Mouse (Mus musculus): ENCODE data around the gene Cpvl. TPM values are rescaled to one million over a fixed set of nuclear protein-coding genes. Genes with fewer than 3 reads are reported as not detected.

Gene Cpvl
- polyA plus RNA-seq, 1 experiment from 2014 or later: 0.09 TPM

DNA sequence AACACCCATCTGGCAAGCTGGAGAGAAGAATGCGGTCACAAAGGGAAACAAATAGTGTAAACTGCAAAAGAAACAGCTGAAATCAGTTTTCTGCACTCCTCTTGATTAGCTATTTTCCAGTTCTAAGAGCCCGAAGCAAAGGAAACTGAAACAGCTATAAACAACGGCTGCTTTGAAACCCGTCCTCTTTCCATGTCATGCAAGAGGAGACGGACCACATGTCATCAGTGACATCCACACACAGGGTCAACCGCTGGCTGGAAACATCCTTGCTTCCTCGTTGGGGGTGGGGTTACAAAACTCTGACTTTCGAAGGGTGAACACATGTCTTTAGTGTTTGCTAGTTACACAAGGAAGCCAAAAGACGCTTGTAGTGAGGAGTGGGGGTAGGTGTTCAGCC is 27.6 kb downstream of the Cpvl start:
- WGBS: 39% methylated on average over 9 of the region's 9 CpGs
- Histone ChIP-seq H3K4me2 (replicated peaks) (0 out of 2 replicates have a peak overlapping the region, but pooled peaks have one; percentile 3), H3K4me3 (replicated peaks) (no peak overlapping the region), H3K9ac (no peak overlapping the region), H3K36me3 (no peaks in the 10 kb centered on the region), H3K4me1 (replicated peaks) (peaks cover 18% of the 10 kb centered on the region; the same call in 1 of the 2 replicates), H3K27me3 (replicated peaks) (no peaks in the 10 kb centered on the region), H3K27ac (peak overlapping the region; percentile 67), H3K9me3 (no peaks in the 10 kb centered on the region)
- ATAC-seq: no peak

DNA sequence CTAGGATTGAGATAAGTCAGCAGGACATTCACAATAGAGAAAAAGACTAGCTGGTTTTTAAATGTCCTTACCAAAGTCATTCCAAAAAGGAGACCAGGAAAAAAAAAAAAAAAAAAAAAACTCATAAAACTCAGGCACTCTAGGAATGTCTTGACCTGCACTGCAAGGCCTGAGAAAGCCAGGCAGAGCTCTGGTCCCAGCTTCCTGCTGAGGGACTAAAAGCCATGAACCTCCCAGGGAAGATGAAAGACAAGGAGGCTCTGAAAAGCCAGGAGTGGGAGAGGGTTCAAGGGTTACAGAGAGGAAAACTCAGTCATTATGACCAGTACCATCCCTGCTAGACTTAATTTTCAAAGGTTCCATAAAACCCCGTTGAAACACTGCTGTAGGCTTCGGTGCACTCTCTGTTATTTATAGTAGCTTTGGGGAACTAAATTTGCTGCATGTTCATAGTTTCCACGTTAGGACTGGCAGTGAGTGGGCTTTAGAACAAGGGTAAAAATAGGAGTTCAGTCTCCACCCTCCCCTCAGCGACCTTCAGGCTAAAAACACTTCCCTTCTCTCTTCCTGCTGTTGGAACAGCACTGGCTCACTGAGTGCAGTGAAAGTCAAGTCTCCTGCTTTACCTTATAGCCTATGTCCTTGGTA is 30.0 kb downstream of the Cpvl start:
- Histone ChIP-seq H3K4me3 (replicated peaks) (no peak overlapping the region), H3K9me3 (no peaks in the 10 kb centered on the region), H3K9ac (no peak overlapping the region), H3K27me3 (replicated peaks) (no peaks in the 10 kb centered on the region), H3K4me1 (replicated peaks) (peaks cover 15% of the 10 kb centered on the region; the same call in 1 of the 2 replicates), H3K27ac (no peak overlapping the region), H3K4me2 (replicated peaks) (no peak overlapping the region), H3K36me3 (no peaks in the 10 kb centered on the region)
- no peak for ATAC-seq
- 30% methylated on average over 4 of the region's 4 CpGs for whole genome bisulfite sequencing

- H3K9ac ChIP-seq: no peak overlapping the region
- peaks cover 2% of the 10 kb centered on the region for H3K4me1 ChIP-seq (replicated peaks)
- H3K27ac ChIP-seq: no peak overlapping the region
- H3K36me3 ChIP-seq: no peaks in the 10 kb centered on the region
- no peak overlapping the region for H3K4me2 ChIP-seq (replicated peaks)
- ATAC-seq: no peak
- 60% methylated on average over 5 of the region's 5 CpGs for WGBS
- no peaks in the 10 kb centered on the region for H3K27me3 ChIP-seq (replicated peaks)
- H3K9me3 ChIP-seq: no peaks in the 10 kb centered on the region
- no peak overlapping the region for H3K4me3 ChIP-seq (replicated peaks)
Measured at GRCm38 (mm10) chr6:53944887-53945286, 33.6 kb downstream of the Cpvl start.

DNA sequence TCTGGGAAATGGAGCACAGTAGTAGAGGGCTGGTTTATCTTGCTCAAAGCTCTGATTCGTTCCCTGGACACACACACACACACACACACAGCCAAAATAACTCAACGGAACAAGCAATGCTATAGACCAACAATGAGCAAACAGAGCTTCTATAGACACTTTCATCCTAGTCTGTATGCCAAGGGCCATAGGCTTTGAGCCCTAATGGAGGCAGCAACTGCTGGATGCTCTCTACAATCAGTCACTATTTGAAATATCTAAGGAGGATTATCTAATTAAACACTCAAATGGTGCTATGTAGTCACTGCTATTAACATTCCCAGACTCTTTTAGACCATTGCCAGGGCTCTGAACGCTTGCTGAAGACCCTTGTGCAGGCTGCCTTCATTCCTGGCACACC is 34.1 kb downstream of the Cpvl start:
- H3K27ac ChIP-seq: no peak overlapping the region
- no peak overlapping the region for H3K4me3 ChIP-seq (replicated peaks)
- no peaks in the 10 kb centered on the region for H3K27me3 ChIP-seq (replicated peaks)
- 60% methylated on average over 3 of the region's 3 CpGs for WGBS
- no peak overlapping the region for H3K4me2 ChIP-seq (replicated peaks)
- ATAC-seq: no peak
- H3K9ac ChIP-seq: no peak overlapping the region
- peaks cover 5% of the 10 kb centered on the region; the same call in 1 of the 2 replicates for H3K4me1 ChIP-seq (replicated peaks)
- no peaks in the 10 kb centered on the region for H3K9me3 ChIP-seq
- H3K36me3 ChIP-seq: no peaks in the 10 kb centered on the region

GRCm38 (mm10) chr6:53942190-53942831 is 36.2 kb downstream of the Cpvl start:
- no peaks in the 10 kb centered on the region for H3K9me3 ChIP-seq
- WGBS: 71% methylated on average over 7 of the region's 7 CpGs
- H3K4me2 ChIP-seq (replicated peaks): no peak overlapping the region
- H3K4me3 ChIP-seq (replicated peaks): no peak overlapping the region
- ATAC-seq: no peak
- no peak overlapping the region for H3K9ac ChIP-seq
- no peaks in the 10 kb centered on the region for H3K27me3 ChIP-seq (replicated peaks)
- no peak overlapping the region for H3K27ac ChIP-seq
- no peaks in the 10 kb centered on the region for H3K36me3 ChIP-seq
- peaks cover 10% of the 10 kb centered on the region; the same call in 1 of the 2 replicates for H3K4me1 ChIP-seq (replicated peaks)

DNA sequence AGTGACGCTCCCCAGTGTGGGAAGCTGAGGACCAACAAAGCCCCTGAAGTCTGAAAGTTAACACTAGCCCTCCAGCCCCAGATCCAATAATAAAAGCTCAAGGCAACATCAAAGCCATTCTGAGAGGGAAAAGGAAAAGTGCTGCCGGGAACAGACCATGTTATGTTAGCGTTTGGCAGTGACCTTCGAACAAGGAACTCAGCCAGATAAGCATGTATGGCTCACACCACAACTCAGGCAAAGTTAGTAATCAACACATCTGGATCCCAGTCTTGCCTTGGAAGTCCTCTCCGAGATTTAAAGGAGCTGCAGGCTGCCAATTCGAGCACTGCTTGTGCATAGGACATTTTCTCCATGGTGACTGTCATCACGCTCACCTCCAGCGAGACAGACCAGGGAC is 38.7 kb downstream of the Cpvl start:
- peak overlapping the region; percentile 20; the same call in 1 of the 2 replicates for H3K4me2 ChIP-seq (replicated peaks)
- no peak overlapping the region for H3K4me3 ChIP-seq (replicated peaks)
- no peak overlapping the region for H3K9ac ChIP-seq
- WGBS: 39% methylated on average over 8 of the region's 8 CpGs
- peaks cover 12% of the 10 kb centered on the region; the same call in 1 of the 2 replicates for H3K4me1 ChIP-seq (replicated peaks)
- no peaks in the 10 kb centered on the region for H3K27me3 ChIP-seq (replicated peaks)
- H3K36me3 ChIP-seq: no peaks in the 10 kb centered on the region
- ATAC-seq: peak; percentile 74
- H3K27ac ChIP-seq: 0 out of 2 replicates have a peak overlapping the region, but pooled peaks have one; percentile 37
- H3K9me3 ChIP-seq: no peaks in the 10 kb centered on the region

- Histone ChIP-seq H3K27ac (no peak overlapping the region), H3K9me3 (no peaks in the 10 kb centered on the region), H3K36me3 (no peaks in the 10 kb centered on the region), H3K4me2 (replicated peaks) (no peak overlapping the region), H3K9ac (no peak overlapping the region), H3K4me3 (replicated peaks) (no peak overlapping the region), H3K27me3 (replicated peaks) (no peaks in the 10 kb centered on the region), H3K4me1 (replicated peaks) (peaks cover 12% of the 10 kb centered on the region; the same call in 1 of the 2 replicates)
- 53% methylated on average over 3 of the region's 3 CpGs for WGBS
- ATAC-seq: no peak
Measured at GRCm38 (mm10) chr6:53938942-53939341, 39.5 kb downstream of the Cpvl start.

- Histone ChIP-seq H3K36me3 (no peaks in the 10 kb centered on the region), H3K27me3 (replicated peaks) (no peaks in the 10 kb centered on the region), H3K4me3 (replicated peaks) (no peak overlapping the region), H3K27ac (no peak overlapping the region), H3K4me2 (replicated peaks) (no peak overlapping the region), H3K9me3 (no peaks in the 10 kb centered on the region), H3K4me1 (replicated peaks) (peaks cover 12% of the 10 kb centered on the region; the same call in 1 of the 2 replicates), H3K9ac (no peak overlapping the region)
- 62% methylated on average over 15 of the region's 15 CpGs for WGBS
- ATAC-seq: peak; percentile 89
Measured at GRCm38 (mm10) chr6:53937143-53938134, 41.0 kb downstream of the Cpvl start.

- H3K27ac ChIP-seq: no peak overlapping the region
- H3K9ac ChIP-seq: no peak overlapping the region
- no peak overlapping the region for H3K4me3 ChIP-seq (replicated peaks)
- H3K4me1 ChIP-seq (replicated peaks): no peaks in the 10 kb centered on the region
- H3K4me2 ChIP-seq (replicated peaks): no peak overlapping the region
- WGBS: 87% methylated on average over 8 of the region's 8 CpGs
- no peaks in the 10 kb centered on the region for H3K36me3 ChIP-seq
- no peaks in the 10 kb centered on the region for H3K9me3 ChIP-seq
- no peak for ATAC-seq
- no peaks in the 10 kb centered on the region for H3K27me3 ChIP-seq (replicated peaks)
Measured at GRCm38 (mm10) chr6:53931605-53932004, 46.9 kb downstream of the Cpvl start.

DNA sequence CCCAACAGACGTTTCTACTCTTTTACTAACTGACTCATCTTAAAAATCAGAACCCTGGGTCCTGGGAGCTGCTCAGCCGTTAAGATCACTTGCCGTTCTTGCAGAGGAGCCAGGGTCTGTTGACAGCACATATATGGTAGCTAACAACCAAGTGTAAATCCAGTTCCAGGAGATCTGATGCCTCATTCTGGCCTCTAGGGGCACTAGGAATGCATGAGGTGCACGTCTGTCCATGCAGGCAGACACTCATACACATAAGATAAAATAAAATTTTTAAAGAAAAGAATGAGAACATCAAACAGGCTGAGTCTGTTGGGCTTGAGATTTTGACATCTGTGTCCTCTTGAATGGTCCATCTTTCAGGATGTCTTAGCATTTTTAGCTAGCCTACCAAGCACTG is 48.6 kb downstream of the Cpvl start:
- H3K4me2 ChIP-seq (replicated peaks): no peak overlapping the region
- no peaks in the 10 kb centered on the region for H3K4me1 ChIP-seq (replicated peaks)
- H3K9me3 ChIP-seq: no peaks in the 10 kb centered on the region
- H3K27me3 ChIP-seq (replicated peaks): no peaks in the 10 kb centered on the region
- no peak overlapping the region for H3K9ac ChIP-seq
- no peaks in the 10 kb centered on the region for H3K36me3 ChIP-seq
- no peak overlapping the region for H3K27ac ChIP-seq
- 69% methylated on average over 4 of the region's 4 CpGs for WGBS
- ATAC-seq: no peak
- H3K4me3 ChIP-seq (replicated peaks): no peak overlapping the region

DNA sequence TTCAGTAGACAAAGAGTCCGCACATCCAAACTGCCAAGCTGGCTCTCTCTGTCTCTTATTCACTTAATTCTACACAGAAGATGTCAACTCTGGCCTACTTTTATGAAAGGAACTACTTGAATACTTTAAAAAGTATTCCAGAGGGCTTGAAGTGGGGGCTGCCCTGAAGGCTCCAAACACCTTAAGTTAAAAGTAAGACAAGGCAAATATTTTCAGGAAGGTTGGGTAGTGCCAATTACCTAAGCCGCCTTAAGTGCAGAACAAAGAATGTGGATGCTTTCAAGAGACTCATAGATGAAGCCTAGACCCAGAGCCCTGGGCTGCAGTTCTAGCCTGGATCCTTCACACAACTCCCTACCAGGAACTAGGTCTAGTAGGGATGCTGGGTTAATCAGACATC is 52.3 kb downstream of the Cpvl start:
- no peak for ATAC-seq
- H3K9ac ChIP-seq: no peak overlapping the region
- WGBS: 93% methylated on average over 2 of the region's 2 CpGs
- H3K4me3 ChIP-seq (replicated peaks): no peak overlapping the region
- H3K9me3 ChIP-seq: no peaks in the 10 kb centered on the region
- no peaks in the 10 kb centered on the region for H3K4me1 ChIP-seq (replicated peaks)
- no peaks in the 10 kb centered on the region for H3K27me3 ChIP-seq (replicated peaks)
- no peaks in the 10 kb centered on the region for H3K36me3 ChIP-seq
- H3K4me2 ChIP-seq (replicated peaks): no peak overlapping the region
- H3K27ac ChIP-seq: no peak overlapping the region

DNA sequence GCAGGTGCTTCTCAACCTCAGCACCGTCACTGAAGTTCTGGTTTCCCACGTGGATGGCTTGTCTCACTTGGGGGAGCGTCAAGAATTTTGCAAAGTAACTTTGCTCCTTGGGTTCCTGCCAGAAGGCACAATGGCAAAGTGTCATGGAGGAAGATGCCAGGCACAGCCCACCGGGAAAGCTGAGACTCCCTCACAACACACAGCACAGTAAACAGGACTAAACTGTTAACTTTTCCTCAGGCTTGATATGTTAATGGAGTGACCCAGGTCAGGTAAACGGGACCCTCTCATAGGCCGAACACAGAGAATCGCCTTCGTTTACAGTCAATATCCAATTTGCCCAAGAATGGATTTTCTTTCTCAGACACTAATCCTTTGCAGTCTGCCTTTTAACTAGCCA is 53.3 kb downstream of the Cpvl start:
- 66% methylated on average over 8 of the region's 8 CpGs for WGBS
- Histone ChIP-seq H3K4me1 (replicated peaks) (no peaks in the 10 kb centered on the region), H3K27ac (no peak overlapping the region), H3K9me3 (no peaks in the 10 kb centered on the region), H3K9ac (no peak overlapping the region), H3K27me3 (replicated peaks) (no peaks in the 10 kb centered on the region), H3K36me3 (no peaks in the 10 kb centered on the region), H3K4me3 (replicated peaks) (no peak overlapping the region), H3K4me2 (replicated peaks) (no peak overlapping the region)
- ATAC-seq: no peak

Data from intestine, embryonic 15.5 days (tissue).